Mouse (Mus musculus) gastrocnemius, postnatal 10 days (tissue): ENCODE measurements around the gene Clca3a2. TPM values are rescaled to one million over a fixed set of nuclear protein-coding genes. Genes with fewer than 3 reads are reported as not detected.
"Not testable (repeated sequence)": the region's sequence is repeated elsewhere in the genome, so short reads cannot be mapped to it uniquely, and the experiment has no call there.

Experiments used
- DNase-seq: peaks from one replicate; pipeline ENCODE4 v3.0.0; 2021; ENCODE audit warnings: mixed read lengths
- long read RNA-seq, 2 experiments: library from polyadenylated mRNA; stranded (forward); transcript quantifications; one replicate each; pipeline ENCODE4 v2.0.0; 2021
- total RNA-seq, 2 experiments: library from RNA; stranded (reverse); gene quantifications; 2 replicates each; pipeline ENCODE4 v1.2.3; 2021

Gene Clca3a2
- total RNA-seq, result not detected
- long read RNA-seq, experiment 1, result 0 reads
- long read RNA-seq, experiment 2, result 0 reads

DNA sequence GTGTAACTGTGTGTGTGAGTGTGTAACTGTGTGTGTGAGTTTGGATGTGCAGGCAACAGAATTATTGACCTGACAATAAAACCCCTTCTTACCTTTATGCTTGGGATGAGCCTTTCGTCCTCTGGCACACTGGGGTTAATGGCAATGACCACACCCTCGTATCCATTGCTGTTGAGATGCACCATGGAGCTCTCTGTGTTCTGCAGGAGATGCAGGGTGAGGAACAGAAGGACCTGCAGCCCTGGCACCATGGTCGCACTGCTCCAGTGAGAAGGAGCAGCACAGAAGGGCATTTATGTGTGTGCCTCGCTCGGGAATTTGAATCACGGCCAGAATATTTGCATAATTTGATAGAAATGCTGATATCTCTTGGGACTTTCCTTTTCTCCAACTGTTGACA lies at the start of gene Clca3a2:
Gene Clca3a2, minus strand, starts transcription at position 276 of the 400 bp plus-strand sequence.
- DNase-seq, result not testable (repeated sequence)

GRCm38 (mm10) chr3:144849584-144849983 lies 30.3 kb upstream of the Clca3a2 start:
- no peak for DNase-seq

- not testable (repeated sequence) for DNase-seq
These were observed 29.8 kb upstream of the Clca3a2 start, which contains the start of gene Clca3b for GRCm38 (mm10) chr3:144849014-144849556. TSS of gene Clca3b (minus strand) at chr3:144849357.

DNA sequence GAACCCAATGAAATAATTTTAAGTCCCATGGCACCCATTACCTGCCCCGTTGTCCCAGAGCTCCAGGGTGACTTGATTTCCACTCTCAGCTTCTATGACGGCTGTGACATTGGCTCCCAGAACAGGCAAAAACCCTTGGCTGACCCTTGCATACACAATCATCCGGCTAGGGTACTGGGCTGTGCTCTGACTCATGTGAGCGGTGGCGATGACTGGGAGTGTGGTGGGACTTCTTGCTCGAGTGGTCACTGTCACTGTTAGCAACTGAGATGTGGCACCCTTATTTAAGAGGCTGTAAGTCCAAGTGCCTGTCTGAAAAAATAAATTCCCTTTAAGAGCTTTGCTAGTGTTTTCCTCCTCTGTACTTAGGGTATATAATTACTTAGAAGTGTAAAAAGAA lies 8.0 kb upstream of the Clca3a2 start:
- no peak for DNase-seq

- peak; percentile 87 for DNase-seq
These were observed 5.9 kb upstream of the Clca3a2 start for GRCm38 (mm10) chr3:144825151-144825550.

DNA sequence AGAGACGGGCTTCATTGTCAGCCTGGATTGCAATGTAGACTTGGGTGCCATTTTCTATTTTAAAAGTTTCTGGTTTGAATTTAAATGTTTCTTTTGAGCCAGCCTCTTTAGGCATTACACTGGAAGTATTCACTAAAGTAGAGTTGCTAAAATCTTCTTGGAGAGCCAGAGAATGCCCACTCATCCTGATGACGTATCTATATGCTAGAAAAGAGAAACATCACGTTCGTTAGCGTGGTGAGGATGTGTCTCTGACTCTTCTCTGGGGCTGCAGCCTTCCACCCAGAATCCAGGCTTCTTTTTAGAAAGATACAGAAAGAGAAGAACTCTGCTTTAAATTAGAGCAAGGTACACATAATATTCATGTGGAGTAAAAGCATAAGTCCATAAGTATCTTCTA lies 4.0 kb upstream of the Clca3a2 start:
- DNase-seq, result no peak

DNA sequence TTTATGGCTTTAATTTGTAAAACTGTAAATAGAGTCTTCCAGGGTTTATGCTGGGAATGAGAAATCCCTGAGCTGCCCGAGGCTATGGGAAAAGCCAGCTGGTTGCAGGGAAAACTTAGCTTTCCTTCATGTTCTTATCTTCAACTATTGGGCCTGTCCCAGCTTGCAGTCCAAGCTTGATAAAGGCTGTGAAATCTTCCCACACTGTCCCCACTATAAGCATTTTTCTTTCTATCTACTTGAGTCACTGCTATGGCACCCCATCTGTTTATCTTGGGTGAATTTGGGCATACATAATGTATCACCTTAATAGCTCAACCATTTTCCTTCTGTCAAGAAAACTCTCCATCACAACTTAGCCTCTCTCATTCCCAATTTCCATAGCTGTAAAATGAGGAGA lies 1.3 kb upstream of the Clca3a2 start:
- no peak for DNase-seq

DNA sequence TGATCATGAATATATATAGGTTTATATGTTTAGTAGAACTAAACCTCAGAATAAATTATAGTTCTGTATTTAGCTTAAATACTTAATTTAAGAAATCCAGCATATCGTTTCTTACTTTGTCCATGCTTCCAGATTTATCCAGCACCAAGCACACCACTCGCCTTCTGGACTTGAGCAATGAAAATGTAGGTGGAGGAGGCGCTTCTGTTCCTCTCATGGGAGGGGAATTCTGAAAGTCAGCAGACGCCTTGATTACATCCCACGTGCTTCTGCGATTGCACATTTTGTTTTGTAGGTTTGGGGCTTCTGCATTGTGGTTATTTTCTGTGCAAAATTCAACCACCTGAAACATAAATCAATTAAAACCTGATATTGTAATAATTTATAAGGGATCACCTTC lies 6.0 kb downstream of the Clca3a2 start:
- DNase-seq, result not testable (repeated sequence)

DNA sequence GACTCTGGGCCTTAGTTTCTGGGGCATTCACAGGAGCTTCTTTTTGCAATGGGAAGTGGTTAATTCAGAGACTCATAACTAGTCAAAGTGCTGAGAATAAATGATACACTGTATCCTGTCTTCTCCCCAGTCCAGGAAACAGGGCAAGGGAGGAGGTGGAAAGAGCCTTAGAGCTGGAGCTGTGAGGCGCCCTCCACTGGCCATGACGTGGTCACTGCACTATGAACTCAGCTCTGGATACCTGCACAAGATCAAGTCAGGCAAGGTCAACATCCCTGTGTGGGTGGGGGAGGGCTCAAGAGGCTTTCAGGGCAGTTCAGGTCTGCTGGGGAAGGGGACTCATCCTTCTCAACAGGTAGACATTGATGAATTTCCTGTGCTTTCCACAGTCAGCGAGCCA lies 7.5 kb downstream of the Clca3a2 start:
- no peak for DNase-seq

- DNase-seq, result not testable (repeated sequence)
These were observed 11.0 kb downstream of the Clca3a2 start for GRCm38 (mm10) chr3:144808153-144808925.

DNA sequence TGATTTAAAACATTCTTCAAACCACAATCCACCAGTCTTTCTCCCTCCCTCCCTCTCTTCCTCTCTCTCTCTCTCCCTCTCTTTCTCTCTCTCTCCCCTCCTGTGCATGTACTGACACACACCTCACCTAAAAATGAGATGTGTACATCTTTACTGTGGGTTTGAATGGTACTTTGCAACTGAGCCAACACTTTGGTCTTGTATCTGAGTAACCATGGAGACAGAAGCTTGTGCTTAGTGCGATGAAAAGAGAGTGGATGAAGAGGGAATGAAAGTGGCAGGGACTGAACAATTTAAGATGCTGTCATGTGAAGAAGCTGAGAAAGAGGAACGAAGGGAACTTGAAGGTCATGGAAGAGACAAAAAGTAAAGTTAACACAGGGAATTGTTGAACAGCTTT lies 12.7 kb downstream of the Clca3a2 start:
- not testable (repeated sequence) for DNase-seq

GRCm38 (mm10) chr3:144801861-144802260 lies 17.4 kb downstream of the Clca3a2 start:
- DNase-seq, result peak; percentile 23

DNA sequence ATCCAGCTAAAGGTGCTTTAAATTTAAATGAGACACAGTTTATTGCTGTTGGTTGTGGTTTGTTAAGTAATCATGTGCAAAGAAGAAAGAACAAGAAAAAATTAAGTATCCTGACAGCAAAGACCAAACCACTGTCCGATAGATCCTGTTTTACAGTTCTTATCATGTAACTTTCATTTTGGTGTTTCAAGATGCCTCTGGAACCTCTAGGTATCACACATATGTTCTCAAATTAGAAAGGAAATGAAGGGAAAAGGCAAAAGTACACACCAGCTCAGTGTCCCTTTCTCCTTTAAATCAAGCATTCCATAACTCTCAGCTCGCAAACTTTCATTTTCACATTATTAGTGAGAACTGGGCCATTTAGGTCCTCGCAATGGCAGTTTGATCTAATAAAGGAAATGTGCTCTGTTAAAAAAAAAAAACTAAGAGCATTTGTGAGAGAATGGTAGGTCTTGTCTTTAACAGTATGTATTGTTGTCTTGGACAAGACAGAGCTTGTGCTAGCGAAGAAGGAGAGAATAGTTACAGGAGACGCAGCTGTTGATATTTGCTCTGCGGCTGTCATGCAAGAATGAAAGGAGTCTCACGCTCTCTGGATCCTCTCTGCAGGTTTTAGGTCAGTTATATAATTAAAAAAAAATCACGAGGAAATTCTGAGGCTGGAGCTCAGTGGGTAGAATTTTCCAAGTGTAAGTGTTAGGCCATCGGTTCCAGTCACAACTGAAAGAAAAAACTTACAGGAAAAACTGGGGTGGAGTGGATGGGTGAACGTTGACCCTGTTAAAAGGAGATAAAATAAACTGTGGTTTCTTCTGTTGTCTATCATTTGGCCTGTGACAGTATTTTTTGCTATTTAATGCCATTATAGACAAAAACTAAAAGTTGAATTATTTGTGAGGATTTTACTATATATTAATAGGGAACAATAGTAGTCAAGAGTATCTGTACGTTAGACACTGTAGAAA lies 33.8 kb downstream of the Clca3a2 start:
- DNase-seq, result no peak

- no peak for DNase-seq
These were observed 54.1 kb downstream of the Clca3a2 start for GRCm38 (mm10) chr3:144765161-144765560.

DNA sequence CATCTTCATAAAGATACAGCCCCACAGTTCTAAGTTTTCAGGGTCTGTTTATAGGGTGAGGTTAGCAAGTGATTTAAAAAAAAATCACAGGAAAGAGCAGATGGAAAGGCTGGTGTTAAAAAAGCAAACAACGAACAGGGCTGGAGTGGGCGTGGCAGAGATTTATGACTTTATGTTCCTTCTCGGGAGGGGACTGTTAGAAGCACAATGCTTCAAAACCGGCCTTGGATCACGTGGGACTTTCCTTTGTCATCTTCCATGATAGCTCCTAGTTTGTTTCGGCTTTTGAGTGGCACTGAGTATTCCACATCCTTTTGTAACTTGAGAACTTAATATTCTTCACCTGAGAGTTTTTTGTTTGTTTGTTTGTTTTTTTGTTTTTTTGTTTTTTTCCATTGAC lies 57.8 kb downstream of the Clca3a2 start:
- no peak for DNase-seq

GRCm38 (mm10) chr3:144760592-144761309 lies 58.5 kb downstream of the Clca3a2 start, which contains the start of gene Clca3a1:
TSS of gene Clca3a1 (minus strand) at chr3:144760977.
- DNase-seq, result no peak

DNA sequence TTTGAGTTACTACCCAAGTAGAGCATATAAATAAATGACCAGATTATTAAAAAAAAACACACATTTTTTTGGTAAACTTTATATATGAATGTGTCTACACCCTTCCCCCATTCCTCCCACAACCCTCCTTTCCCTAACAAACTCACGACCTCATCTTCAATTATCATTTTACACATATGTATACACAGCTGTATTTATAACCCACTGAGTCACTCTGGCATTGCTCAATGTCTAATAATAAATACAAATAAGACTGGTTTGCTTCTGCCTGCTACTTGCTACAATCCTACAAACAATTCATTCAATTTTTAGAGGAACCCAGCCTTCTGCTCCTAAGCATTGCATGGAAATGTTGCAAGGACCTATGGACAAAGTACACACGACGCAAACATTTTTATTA lies 59.6 kb downstream of the Clca3a2 start:
- DNase-seq, result no peak

DNA sequence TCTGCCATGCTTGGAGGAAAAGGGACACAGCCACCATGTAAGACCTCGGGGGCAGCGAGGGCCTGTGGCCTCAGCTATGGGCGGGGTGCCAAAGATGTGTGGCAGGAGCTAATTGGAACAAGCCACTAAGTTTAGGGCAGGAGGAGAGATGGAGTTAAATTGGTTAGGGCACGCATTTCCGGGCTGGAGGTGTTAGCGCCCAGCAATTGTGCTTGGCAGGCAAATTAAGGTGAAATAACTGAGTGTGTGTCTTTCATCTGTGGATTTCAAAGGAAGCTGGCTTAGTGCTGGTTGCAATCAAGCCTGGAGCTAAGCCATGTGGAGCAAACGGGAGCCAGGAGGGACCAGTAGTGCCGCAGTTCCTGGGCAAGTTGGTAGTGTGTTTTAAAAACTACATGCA lies 63.2 kb downstream of the Clca3a2 start:
- peak; percentile 8 for DNase-seq

DNA sequence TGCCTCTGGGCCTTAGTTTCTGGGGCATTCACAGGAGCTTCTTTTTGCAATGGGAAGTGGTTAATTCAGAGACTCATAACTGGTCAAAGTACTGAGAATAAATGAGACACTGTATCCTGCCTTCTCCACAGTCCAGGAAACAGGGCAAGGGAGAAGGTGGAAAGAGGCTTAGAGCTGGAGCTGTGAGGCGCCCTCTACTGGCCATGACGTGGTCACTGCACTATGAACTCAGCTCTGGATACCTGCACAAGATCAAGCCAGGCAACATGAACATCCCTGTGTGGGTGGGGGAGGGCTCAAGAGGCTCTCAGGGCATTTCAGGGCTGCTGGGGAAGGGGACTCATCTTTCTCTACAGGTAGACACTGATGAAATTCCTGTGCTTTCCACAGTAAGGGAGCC lies 66.2 kb downstream of the Clca3a2 start:
- DNase-seq, result peak; percentile 6

- DNase-seq, result not testable (repeated sequence)
These were observed 70.0 kb downstream of the Clca3a2 start for GRCm38 (mm10) chr3:144749062-144749963.

DNA sequence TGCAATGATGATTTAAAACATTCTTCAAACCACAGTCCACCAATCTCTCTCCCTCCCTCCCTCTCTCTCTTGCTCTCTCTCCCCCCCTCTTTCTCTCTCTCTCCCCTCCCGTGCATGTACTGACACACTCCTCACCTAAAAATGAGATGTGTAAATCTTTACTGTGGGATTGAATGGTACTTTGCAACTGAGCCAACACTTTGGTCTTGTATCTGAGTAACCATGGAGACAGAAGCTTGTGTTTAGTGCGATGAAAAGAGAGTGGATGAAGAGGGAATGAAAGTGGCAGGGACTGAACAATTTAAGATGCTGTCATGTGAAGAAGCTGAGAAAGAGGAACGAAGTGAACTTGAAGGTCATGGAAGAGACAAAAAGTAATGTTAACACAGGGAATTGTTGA lies 71.6 kb downstream of the Clca3a2 start:
- not testable (repeated sequence) for DNase-seq
